Mouse (Mus musculus): ENCODE measurements around the gene Wdhd1. TPM values are rescaled to one million over a fixed set of nuclear protein-coding genes. Genes with fewer than 3 reads are reported as not detected.
A peak's percentile ranks its signal among the peaks of the same experiment; 100 is the strongest.

The Wdhd1 gene
- polyA plus RNA-seq, 1 experiment from 2014 or later, result 22.9 TPM

GRCm38 (mm10) chr14:47298819-47299261, 22.2 kb upstream of the Wdhd1 start:
- Histone ChIP-seq H3K4me3 (peak overlapping the region; percentile 93), H3K27me3 (replicated peaks) (no peaks in the 10 kb centered on the region), H3K9me3 (replicated peaks) (no peaks in the 10 kb centered on the region), H3K36me3 (peaks cover 14% of the 10 kb centered on the region; the same call in 1 of the 2 replicates), H3K9ac (peak overlapping the region; percentile 99), H3K4me1 (replicated peaks) (peaks cover 17% of the 10 kb centered on the region), H3K4me2 (peak overlapping the region; percentile 80), H3K27ac (ENCODE audit: poor library complexity, severe bottlenecking) (peak overlapping the region; percentile 98)
- WGBS, result 0% methylated on average over 15 of the region's 15 CpGs
- peak; percentile 40; the same call in 1 of the 2 replicates for ATAC-seq (ENCODE audit: insufficient number of reproducible peaks, low FRiP score)

DNA sequence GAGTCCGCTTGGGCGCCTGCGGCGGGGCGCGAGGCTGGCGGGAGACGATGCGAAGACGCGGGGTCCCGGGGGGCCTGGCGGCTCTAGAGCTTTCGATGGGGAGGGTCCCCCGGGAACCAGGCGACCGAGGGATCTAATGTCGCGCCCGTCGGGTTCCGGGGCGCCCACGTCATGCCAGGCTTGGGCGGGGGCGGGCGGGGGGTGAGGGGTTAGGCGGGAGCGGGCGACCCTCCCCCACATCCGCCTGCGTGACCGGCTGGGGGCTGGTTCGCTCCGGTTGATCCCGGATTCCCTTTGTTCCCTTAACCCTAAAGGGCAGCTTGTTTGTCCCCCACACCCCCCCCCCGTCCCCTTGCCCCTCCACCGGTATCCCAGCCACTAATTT, 21.7 kb upstream of the Wdhd1 start:
- peak overlapping the region; percentile 99 for H3K9ac ChIP-seq
- peaks cover 17% of the 10 kb centered on the region for H3K4me1 ChIP-seq (replicated peaks)
- WGBS, result under 1% methylated on average over 37 of the region's 38 CpGs
- peak overlapping the region; percentile 93 for H3K4me3 ChIP-seq
- ATAC-seq (ENCODE audit: insufficient number of reproducible peaks, low FRiP score), result peak; percentile 78
- peaks cover 14% of the 10 kb centered on the region; the same call in 1 of the 2 replicates for H3K36me3 ChIP-seq
- H3K4me2 ChIP-seq, result peak overlapping the region; percentile 80
- H3K27me3 ChIP-seq (replicated peaks), result no peaks in the 10 kb centered on the region
- H3K27ac ChIP-seq (ENCODE audit: poor library complexity, severe bottlenecking), result peak overlapping the region; percentile 98
- H3K9me3 ChIP-seq (replicated peaks), result no peaks in the 10 kb centered on the region

DNA sequence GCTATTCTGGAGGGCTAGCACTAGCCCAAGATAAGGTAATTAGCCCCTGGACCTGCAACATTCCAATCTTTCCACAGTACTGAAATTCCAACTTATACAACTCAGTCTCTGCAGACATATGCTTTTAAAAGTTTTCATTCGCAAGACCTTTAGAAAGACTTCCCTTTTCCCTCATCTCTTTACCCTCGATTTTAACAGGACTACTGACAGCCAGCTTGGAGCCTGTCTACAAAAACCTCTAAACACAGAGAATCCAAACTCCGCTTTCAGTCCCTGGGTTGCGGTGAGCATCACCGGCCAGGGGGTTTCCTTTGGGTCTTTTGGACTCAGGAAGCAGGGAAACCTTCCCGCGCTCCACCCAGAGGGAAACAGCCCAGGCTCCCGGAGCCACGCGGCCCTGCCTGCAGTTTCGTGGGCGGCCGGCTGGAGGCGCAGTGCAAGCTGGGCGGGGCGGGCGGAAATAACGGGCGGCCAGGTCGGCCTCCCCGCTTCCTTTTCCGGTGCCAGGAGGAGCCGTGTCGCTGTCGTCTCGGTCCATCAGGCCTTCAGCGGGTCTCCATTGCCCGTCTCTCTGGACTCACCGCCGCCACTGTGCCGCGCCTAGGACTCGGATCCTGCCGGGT, 21.2 kb upstream of the Wdhd1 start, which contains the start of gene Mapk1ip1l:
TSS of gene Mapk1ip1l (plus strand) at position 482 of the 623 bp plus-strand sequence.
- Histone ChIP-seq H3K9me3 (replicated peaks) (no peaks in the 10 kb centered on the region), H3K9ac (peak within 1 kb of the TSS; percentile 99), H3K4me1 (replicated peaks) (peaks cover 13% of the 10 kb centered on the region), H3K27ac (ENCODE audit: poor library complexity, severe bottlenecking) (peak within 1 kb of the TSS; percentile 98), H3K4me2 (peak within 1 kb of the TSS; percentile 80), H3K36me3 (peaks cover 9% of the 10 kb centered on the region; the same call in 1 of the 2 replicates), H3K27me3 (replicated peaks) (no peaks in the 10 kb centered on the region), H3K4me3 (peak within 1 kb of the TSS; percentile 93)
- peak; percentile 90 for ATAC-seq (ENCODE audit: insufficient number of reproducible peaks, low FRiP score)
- under 1% methylated on average over 34 of the region's 34 CpGs for WGBS

DNA sequence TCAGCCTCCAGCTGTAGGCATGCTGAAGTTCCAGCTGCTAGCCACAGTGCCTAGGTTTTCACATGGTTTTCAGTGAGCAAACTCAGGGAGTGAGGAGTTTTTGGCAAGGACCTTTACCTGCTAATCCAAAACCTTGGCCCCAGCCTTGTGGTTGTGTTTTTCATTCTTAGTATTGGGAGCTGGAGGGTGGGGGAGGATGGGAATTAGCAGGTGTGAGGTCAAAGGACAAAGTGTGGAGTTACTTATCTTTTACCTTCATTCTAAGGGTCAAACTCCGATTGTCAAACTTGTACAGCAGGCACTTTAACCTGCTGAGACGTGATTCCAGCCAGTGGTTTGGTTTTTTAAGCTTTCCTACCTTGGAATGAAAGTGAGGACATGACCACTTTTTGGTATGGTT, 19.6 kb upstream of the Wdhd1 start:
- no peak for ATAC-seq (ENCODE audit: insufficient number of reproducible peaks, low FRiP score)
- Histone ChIP-seq H3K9me3 (replicated peaks) (no peaks in the 10 kb centered on the region), H3K4me2 (no peak overlapping the region), H3K27me3 (replicated peaks) (no peaks in the 10 kb centered on the region), H3K4me3 (no peak overlapping the region), H3K36me3 (peaks cover under 1% of the 10 kb centered on the region; the same call in 1 of the 2 replicates), H3K4me1 (replicated peaks) (peaks cover 12% of the 10 kb centered on the region), H3K27ac (ENCODE audit: poor library complexity, severe bottlenecking) (no peak overlapping the region), H3K9ac (no peak overlapping the region)
- 60% methylated on average over 2 of the region's 2 CpGs for WGBS

- ATAC-seq (ENCODE audit: insufficient number of reproducible peaks, low FRiP score), result no peak
- Histone ChIP-seq H3K4me3 (no peak overlapping the region), H3K27me3 (replicated peaks) (no peaks in the 10 kb centered on the region), H3K27ac (ENCODE audit: poor library complexity, severe bottlenecking) (no peak overlapping the region), H3K4me2 (no peak overlapping the region), H3K9me3 (replicated peaks) (no peaks in the 10 kb centered on the region), H3K4me1 (replicated peaks) (no peaks in the 10 kb centered on the region; the same call in 1 of the 2 replicates), H3K9ac (no peak overlapping the region), H3K36me3 (peaks cover 12% of the 10 kb centered on the region)
- 65% methylated on average over 4 of the region's 4 CpGs for WGBS
Observed at GRCm38 (mm10) chr14:47294136-47294535, 17.5 kb upstream of the Wdhd1 start.

- no peak overlapping the region for H3K4me2 ChIP-seq
- H3K27ac ChIP-seq (ENCODE audit: poor library complexity, severe bottlenecking), result no peak overlapping the region
- H3K4me1 ChIP-seq (replicated peaks), result no peaks in the 10 kb centered on the region
- no peaks in the 10 kb centered on the region for H3K27me3 ChIP-seq (replicated peaks)
- H3K9ac ChIP-seq, result no peak overlapping the region
- H3K9me3 ChIP-seq (replicated peaks), result no peaks in the 10 kb centered on the region
- WGBS, result 76% methylated on average over 1 of the region's 1 CpGs
- no peak overlapping the region for H3K4me3 ChIP-seq
- ATAC-seq (ENCODE audit: insufficient number of reproducible peaks, low FRiP score), result no peak
- peaks cover 12% of the 10 kb centered on the region for H3K36me3 ChIP-seq
Observed at GRCm38 (mm10) chr14:47291772-47292171, 15.1 kb upstream of the Wdhd1 start.

DNA sequence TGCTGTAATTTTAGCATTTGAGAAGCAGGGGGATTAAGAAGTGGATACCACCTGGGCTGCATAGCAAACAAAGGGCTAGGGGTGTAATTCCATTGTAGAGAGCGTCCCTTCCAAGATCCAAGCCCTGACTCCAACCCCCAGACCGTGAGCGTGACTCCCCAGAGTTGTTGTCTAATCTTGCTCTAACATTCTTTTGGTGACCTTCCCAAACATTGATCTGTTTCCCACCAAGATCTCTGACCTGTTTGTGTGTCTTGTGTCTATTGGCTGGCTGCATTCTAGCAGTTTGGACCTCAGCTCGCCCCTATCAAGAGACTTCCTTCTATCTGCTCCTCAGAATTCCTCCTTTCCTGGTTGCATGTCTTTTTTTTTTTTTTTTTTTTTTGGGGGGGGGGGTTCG, 10.4 kb upstream of the Wdhd1 start:
- Histone ChIP-seq H3K36me3 (peaks cover 12% of the 10 kb centered on the region), H3K4me1 (replicated peaks) (peaks cover 8% of the 10 kb centered on the region), H3K27ac (ENCODE audit: poor library complexity, severe bottlenecking) (no peak overlapping the region), H3K4me3 (no peak overlapping the region), H3K4me2 (no peak overlapping the region), H3K9ac (no peak overlapping the region), H3K27me3 (replicated peaks) (no peaks in the 10 kb centered on the region), H3K9me3 (replicated peaks) (no peaks in the 10 kb centered on the region)
- whole genome bisulfite sequencing, result 83% methylated on average over 4 of the region's 5 CpGs
- ATAC-seq (ENCODE audit: insufficient number of reproducible peaks, low FRiP score), result no peak

DNA sequence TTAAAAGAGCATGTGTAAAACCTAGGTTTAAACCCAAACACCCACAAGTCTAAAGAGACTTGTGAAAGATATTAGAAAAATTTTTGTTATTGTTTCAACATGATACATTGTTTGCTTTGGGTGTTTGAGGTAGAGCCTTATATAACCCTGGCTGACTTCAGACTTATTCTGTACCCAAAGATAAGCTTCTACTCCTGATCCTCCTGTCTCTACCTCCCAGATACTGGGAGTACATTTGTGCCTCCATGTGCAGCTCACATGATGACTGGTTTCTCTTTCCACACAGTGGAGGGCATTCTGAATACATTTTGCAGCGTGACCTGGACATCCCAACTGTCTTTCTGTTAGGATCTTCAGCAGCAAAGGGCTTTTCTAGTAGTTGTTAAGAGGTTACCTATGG, 9.6 kb upstream of the Wdhd1 start:
- no peaks in the 10 kb centered on the region for H3K27me3 ChIP-seq (replicated peaks)

DNA sequence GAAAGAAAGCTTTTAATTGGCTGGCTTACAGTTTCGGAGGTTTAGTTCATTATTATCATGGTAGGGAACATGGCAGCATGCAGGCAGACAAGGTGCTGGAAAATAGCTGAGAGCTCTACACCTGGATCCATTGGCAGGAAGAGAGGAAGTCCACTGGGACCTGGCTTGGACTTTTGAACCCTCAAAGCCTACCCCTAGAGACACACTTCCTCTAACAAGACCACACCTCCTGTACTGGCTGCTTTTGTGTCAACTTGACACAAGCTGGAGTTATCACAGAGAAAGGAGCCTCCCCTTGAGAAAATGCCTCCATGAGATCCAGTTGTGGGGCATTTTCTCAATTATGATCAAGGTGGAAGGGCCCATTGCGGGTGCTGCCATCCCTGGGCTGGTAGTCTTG, 8.6 kb upstream of the Wdhd1 start:
- H3K4me2 ChIP-seq, result no peak overlapping the region
- no peak overlapping the region for H3K9ac ChIP-seq
- H3K27me3 ChIP-seq (replicated peaks), result no peaks in the 10 kb centered on the region
- no peaks in the 10 kb centered on the region for H3K9me3 ChIP-seq (replicated peaks)
- H3K27ac ChIP-seq (ENCODE audit: poor library complexity, severe bottlenecking), result no peak overlapping the region
- H3K4me3 ChIP-seq, result no peak overlapping the region
- WGBS, result 95% methylated on average over 2 of the region's 2 CpGs
- peaks cover 8% of the 10 kb centered on the region for H3K36me3 ChIP-seq
- no peak for ATAC-seq (ENCODE audit: insufficient number of reproducible peaks, low FRiP score)
- H3K4me1 ChIP-seq (replicated peaks), result peaks cover 8% of the 10 kb centered on the region

More for the DNA sequence above, 9.6 kb upstream of the Wdhd1 start:
- Histone ChIP-seq H3K9me3 (replicated peaks) (no peaks in the 10 kb centered on the region), H3K4me3 (no peak overlapping the region), H3K9ac (no peak overlapping the region), H3K4me2 (no peak overlapping the region), H3K4me1 (replicated peaks) (peaks cover 8% of the 10 kb centered on the region), H3K27ac (ENCODE audit: poor library complexity, severe bottlenecking) (no peak overlapping the region), H3K36me3 (peaks cover 12% of the 10 kb centered on the region)
- ATAC-seq (ENCODE audit: insufficient number of reproducible peaks, low FRiP score), result no peak
- 81% methylated on average over 1 of the region's 1 CpGs for WGBS

DNA sequence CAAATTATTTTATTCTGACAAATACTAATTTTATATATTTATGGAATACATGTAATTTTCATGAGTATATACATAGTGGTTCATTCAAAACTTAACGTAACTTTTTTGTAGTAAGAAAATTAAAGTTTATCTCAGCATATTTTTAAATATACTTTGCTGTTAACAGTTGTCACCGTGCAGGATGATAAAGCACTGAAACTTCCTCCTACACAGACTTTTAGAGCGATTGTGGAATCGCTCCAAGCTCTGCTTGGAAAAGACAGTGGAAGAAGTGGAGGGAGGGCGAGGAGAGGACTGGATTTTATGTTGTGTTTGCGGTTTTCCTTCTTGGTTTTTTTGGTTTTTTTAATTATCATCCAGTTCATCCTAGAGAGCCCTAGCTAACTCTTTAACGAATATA, 6.9 kb upstream of the Wdhd1 start:
- H3K36me3 ChIP-seq, result peaks cover 8% of the 10 kb centered on the region
- no peak overlapping the region for H3K4me3 ChIP-seq
- ATAC-seq (ENCODE audit: insufficient number of reproducible peaks, low FRiP score), result no peak
- no peaks in the 10 kb centered on the region for H3K9me3 ChIP-seq (replicated peaks)
- no peak overlapping the region for H3K27ac ChIP-seq (ENCODE audit: poor library complexity, severe bottlenecking)
- 63% methylated on average over 7 of the region's 7 CpGs for WGBS
- no peak overlapping the region for H3K4me2 ChIP-seq
- no peak overlapping the region for H3K9ac ChIP-seq
- H3K4me1 ChIP-seq (replicated peaks), result peaks cover 8% of the 10 kb centered on the region
- no peaks in the 10 kb centered on the region for H3K27me3 ChIP-seq (replicated peaks)

- Histone ChIP-seq H3K27ac (ENCODE audit: poor library complexity, severe bottlenecking) (no peak overlapping the region), H3K4me2 (no peak overlapping the region), H3K4me1 (replicated peaks) (peaks cover 11% of the 10 kb centered on the region), H3K27me3 (replicated peaks) (no peaks in the 10 kb centered on the region), H3K36me3 (peaks cover 8% of the 10 kb centered on the region), H3K9me3 (replicated peaks) (no peaks in the 10 kb centered on the region), H3K9ac (no peak overlapping the region), H3K4me3 (no peak overlapping the region)
- 93% methylated on average over 4 of the region's 4 CpGs for WGBS
- no peak for ATAC-seq (ENCODE audit: insufficient number of reproducible peaks, low FRiP score)
Observed at GRCm38 (mm10) chr14:47281535-47281934, 4.9 kb upstream of the Wdhd1 start.

GRCm38 (mm10) chr14:47279058-47279457, 2.4 kb upstream of the Wdhd1 start:
- H3K27me3 ChIP-seq (replicated peaks), result no peaks in the 10 kb centered on the region
- WGBS, result 75% methylated on average over 2 of the region's 2 CpGs
- ATAC-seq (ENCODE audit: insufficient number of reproducible peaks, low FRiP score), result no peak
- no peak overlapping the region for H3K4me2 ChIP-seq
- H3K4me3 ChIP-seq, result no peak overlapping the region
- H3K4me1 ChIP-seq (replicated peaks), result peaks cover 20% of the 10 kb centered on the region
- H3K9me3 ChIP-seq (replicated peaks), result no peaks in the 10 kb centered on the region
- H3K27ac ChIP-seq (ENCODE audit: poor library complexity, severe bottlenecking), result no peak overlapping the region
- H3K36me3 ChIP-seq, result peaks cover 8% of the 10 kb centered on the region
- no peak overlapping the region for H3K9ac ChIP-seq
